Mouse (Mus musculus): ENCODE measurements at regions not wholly inside any gene's neighbourhood (a gene's known extent, or its start where the extent isn't known, plus 50 kb on each side); places are given as distances from the start of the nearest gene placed in this dataset.
A peak's percentile ranks its signal among the peaks of the same experiment; 100 is the strongest.

DNA sequence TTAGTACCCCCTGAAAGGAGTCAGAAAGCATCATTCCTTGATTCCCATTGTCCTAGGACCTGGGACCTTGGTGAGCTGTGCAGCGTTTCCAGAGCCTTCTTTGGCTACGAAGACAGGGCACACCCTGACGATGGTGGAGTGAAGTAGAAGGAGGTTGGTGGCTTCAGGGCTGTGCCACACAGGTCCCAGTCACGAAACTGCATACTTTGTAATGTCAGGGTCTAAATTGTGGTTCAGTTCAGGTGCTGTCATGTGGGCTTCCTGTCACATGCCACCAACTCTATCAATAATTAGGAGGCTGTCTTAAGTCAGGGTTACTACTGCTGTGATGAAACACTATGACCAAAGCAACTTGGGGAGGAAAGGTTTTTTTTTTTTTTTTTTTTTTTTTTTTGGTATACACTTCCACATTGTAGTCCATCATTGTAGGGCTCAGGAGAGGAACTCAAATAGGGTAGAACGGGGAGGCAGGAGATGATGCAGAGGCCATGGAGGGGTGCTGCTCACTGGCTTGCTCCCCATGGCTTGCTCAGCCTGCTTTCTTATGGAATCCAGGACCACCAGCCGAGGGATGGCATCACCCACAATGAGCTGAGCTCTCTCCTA is 98.0 kb upstream of the Rap1b start:
- TF ChIP-seq CTCF (IDR thresholded peaks at IDR 0.05): no peak
- no peak for DNase-seq (ENCODE audit: extremely low spot score in 1 of 2, low spot score in 2 of 2)
- no peak overlapping the region for H3K4me3 ChIP-seq
- H3K27ac ChIP-seq: no peak overlapping the region
- intact Hi-C loops (cut with DNase I): no loop called here

GRCm38 (mm10) chr10:117947191-117947590 is 101.4 kb upstream of the Rap1b start:
- Histone ChIP-seq H3K4me3 (no peak overlapping the region), H3K27ac (no peak overlapping the region)
- DNase-seq (ENCODE audit: extremely low spot score in 1 of 2, low spot score in 2 of 2): no peak
- intact Hi-C loops (cut with DNase I): no loop called here
- TF ChIP-seq CTCF (IDR thresholded peaks at IDR 0.05): no peak

DNA sequence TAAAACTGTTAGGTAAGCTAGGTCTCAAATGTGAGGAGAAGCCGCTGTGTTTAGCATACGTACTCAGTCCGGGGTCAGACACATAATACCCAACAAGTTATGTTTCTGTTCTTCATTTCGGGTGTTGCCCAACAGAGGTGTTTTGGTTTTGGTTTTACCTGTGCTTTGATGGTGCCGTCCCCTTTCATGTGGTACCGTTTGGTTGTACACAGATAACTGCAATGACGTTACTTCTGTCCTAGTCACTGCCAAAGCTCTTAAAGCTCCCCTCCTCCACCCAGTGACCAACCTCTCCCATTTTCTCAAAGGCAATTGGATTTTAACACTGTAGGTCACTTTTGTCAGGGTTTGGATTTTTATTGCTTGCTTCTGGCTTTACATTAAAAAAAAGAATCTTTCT is 102.1 kb upstream of the Rap1b start:
- no peak overlapping the region for H3K27ac ChIP-seq
- TF ChIP-seq CTCF (IDR thresholded peaks at IDR 0.05): no peak
- intact Hi-C loops (cut with DNase I): no loop called here
- no peak for DNase-seq (ENCODE audit: extremely low spot score in 1 of 2, low spot score in 2 of 2)
- no peak overlapping the region for H3K4me3 ChIP-seq

- intact Hi-C loops (cut with DNase I): no loop called here
- Histone ChIP-seq H3K27ac (no peak overlapping the region), H3K4me3 (no peak overlapping the region)
- DNase-seq (ENCODE audit: extremely low spot score in 1 of 2, low spot score in 2 of 2): no peak
- no peak for TF ChIP-seq CTCF (IDR thresholded peaks at IDR 0.05)
These were observed 106.5 kb upstream of the Rap1b start for GRCm38 (mm10) chr10:117952116-117953025.

GRCm38 (mm10) chr10:117953026-117953711 is 107.3 kb upstream of the Rap1b start:
- no peak for DNase-seq (ENCODE audit: extremely low spot score in 1 of 2, low spot score in 2 of 2)
- intact Hi-C loops (cut with DNase I): no loop called here
- TF ChIP-seq CTCF (IDR thresholded peaks at IDR 0.05): no peak
- Histone ChIP-seq H3K4me3 (no peak overlapping the region), H3K27ac (no peak overlapping the region)

DNA sequence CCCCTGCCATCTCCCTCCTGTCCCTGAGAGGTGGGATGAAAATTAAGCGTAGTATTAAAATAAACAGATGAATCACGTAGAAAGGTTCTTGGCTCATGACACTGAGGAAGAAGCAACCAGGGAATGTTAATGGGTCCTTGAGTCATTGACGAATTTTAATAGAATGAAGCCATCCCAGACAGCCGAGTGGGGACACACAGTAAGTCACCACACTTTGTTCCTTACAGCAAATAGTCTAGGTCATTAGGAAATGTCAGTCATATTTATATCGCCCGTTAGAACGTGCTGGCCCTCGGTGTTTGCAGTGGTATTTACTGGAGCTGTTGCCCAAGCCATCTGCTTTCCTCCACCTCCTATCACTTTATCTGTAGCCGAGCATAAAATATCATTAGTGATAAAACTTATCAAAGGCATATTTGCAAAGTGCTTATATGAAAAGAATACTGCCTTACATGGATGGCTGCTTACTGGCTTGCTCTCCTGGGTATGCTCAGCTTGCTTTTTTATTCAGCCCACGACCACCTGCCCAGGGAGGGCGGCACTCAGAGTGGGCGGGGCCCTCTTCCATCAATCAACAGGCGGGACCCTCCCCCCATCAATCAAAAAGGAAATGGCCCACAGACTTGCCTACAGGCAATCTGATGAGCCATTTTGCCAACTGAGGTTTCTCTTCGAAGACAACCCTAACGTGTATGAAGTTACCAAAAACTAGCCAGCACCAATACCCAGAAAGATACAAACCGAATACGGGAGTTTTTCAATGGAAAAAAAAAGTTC is 110.5 kb upstream of the Rap1b start:
- Histone ChIP-seq H3K27ac (no peak overlapping the region), H3K4me3 (no peak overlapping the region)
- no peak for DNase-seq (ENCODE audit: extremely low spot score in 1 of 2, low spot score in 2 of 2)
- TF ChIP-seq CTCF (IDR thresholded peaks at IDR 0.05): no peak
- intact Hi-C loops (cut with DNase I): no loop called here

GRCm38 (mm10) chr10:117974706-117975105 is 128.9 kb upstream of the Rap1b start:
- no peak for TF ChIP-seq CTCF (IDR thresholded peaks at IDR 0.05)
- H3K27ac ChIP-seq: no peak overlapping the region
- H3K4me3 ChIP-seq: no peak overlapping the region
- intact Hi-C loops (cut with DNase I): no loop called here
- DNase-seq (ENCODE audit: extremely low spot score in 1 of 2, low spot score in 2 of 2): no peak

- Histone ChIP-seq H3K27ac (no peak overlapping the region), H3K4me3 (no peak overlapping the region)
- TF ChIP-seq CTCF (IDR thresholded peaks at IDR 0.05): no peak
- DNase-seq (ENCODE audit: extremely low spot score in 1 of 2, low spot score in 2 of 2): no peak
- intact Hi-C loops (cut with DNase I): no loop called here
These were observed 129.6 kb upstream of the Rap1b start for GRCm38 (mm10) chr10:117975467-117975866.

DNA sequence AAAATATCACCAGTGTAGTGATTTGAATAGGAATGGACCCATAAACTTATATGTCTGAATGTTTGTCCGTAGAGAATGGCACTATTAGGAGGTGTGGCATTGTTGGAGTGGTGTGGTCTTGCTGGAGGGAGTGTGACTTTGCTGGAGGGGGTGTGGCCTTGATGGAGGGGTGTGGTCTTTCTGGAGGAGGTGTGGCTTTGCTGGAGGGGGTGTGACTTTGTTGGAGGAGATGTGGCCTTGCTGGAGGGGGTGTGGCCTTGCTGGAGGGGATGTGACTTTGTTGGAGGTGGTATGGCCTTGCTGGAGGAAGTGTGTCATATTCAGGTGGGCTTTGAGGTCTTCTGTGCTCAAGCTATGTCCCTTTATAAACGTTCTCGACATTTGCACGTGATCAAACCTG is 133.3 kb upstream of the Rap1b start:
- no peak for DNase-seq (ENCODE audit: extremely low spot score in 1 of 2, low spot score in 2 of 2)
- Histone ChIP-seq H3K4me3 (no peak overlapping the region), H3K27ac (no peak overlapping the region)
- TF ChIP-seq CTCF (IDR thresholded peaks at IDR 0.05): no peak
- intact Hi-C loops (cut with DNase I): no loop called here

GRCm38 (mm10) chr10:117982611-117983210 is 136.9 kb upstream of the Rap1b start:
- no peak for TF ChIP-seq CTCF (IDR thresholded peaks at IDR 0.05)
- no peak for DNase-seq (ENCODE audit: extremely low spot score in 1 of 2, low spot score in 2 of 2)
- intact Hi-C loops (cut with DNase I): loop anchor here (2.0 to 10.0 kb wide), 2 partner anchors 68 to 138 kb away; partner anchors contain the start of gene Rap1b
- Histone ChIP-seq H3K4me3 (no peak overlapping the region), H3K27ac (peak overlapping the region; percentile 50)

DNA sequence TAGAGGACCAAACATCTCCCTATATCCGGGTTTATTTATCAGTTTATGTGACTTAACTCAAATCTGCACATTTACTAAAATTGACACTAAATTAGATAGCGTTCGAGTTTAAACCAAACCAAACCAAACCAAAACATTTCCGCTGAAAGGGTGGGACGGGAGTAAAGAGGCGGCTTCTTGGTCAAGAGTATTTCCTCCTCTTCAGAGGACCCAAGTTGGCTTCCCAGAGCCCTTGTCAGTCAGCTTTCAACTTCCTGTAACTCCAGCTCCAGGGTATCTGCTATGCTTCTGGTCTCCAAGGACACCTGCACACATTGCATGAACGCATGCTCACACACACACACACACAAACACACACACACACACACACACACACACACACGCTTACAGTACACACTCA is 137.4 kb upstream of the Rap1b start:
- DNase-seq (ENCODE audit: extremely low spot score in 1 of 2, low spot score in 2 of 2): no peak
- Histone ChIP-seq H3K4me3 (no peak overlapping the region), H3K27ac (peak overlapping the region; percentile 50; the same call in 1 of the 2 replicates)
- intact Hi-C loops (cut with DNase I): loop anchor here (2.0 to 10.0 kb wide), 2 partner anchors 68 to 138 kb away; partner anchors contain the start of gene Rap1b
- no peak for TF ChIP-seq CTCF (IDR thresholded peaks at IDR 0.05)

Measured in left cerebral cortex, adult 2 months (tissue).